Mouse (Mus musculus): ENCODE data around the gene Fam174b.

- TF ChIP-seq USF1 (IDR thresholded peaks at IDR 0.05; ENCODE audit: low read depth, low read length) (no peak), CTCF (conservative IDR thresholded peaks at IDR 0.05 in 1 of 2, IDR thresholded peaks at IDR 0.05 in 1 of 2; ENCODE audit: low read depth in 2 of 2, low read length in 2 of 2) (no peak), UBTF (IDR thresholded peaks at IDR 0.05; ENCODE audit: low read depth, low read length) (no peak), ELF1 (IDR thresholded peaks at IDR 0.05; ENCODE audit: low read depth, low read length) (no peak), POLR2A (IDR thresholded peaks at IDR 0.05; ENCODE audit: low read depth, low read length) (no peak), MAZ (IDR thresholded peaks at IDR 0.05; ENCODE audit: low read depth, low read length) (no peak)
These were observed 1.3 kb downstream of the Fam174b start for GRCm38 (mm10) chr7:73741392-73741791.

Data from CH12.LX (cell line).